Mouse (Mus musculus) lung, adult 2 months (tissue): ENCODE data around the gene Ing5.

ENCODE experiments used
- CTCF ChIP-seq: fragments of 200-500 bp; IDR thresholded peaks from 2 replicates; pipeline ENCODE4 v1.5.1; 2011; ENCODE audit warnings: mild to moderate bottlenecking, low read length, control low read depth; ENCODE audit not compliant: insufficient read depth
- POLR2A ChIP-seq: fragments of 200-500 bp; IDR thresholded peaks from 2 replicates; pipeline ENCODE4 v1.6.1; 2011; ENCODE audit warnings: low read depth, mild to moderate bottlenecking, control low read depth, low read length, borderline replicate concordance; ENCODE audit errors: extremely low read depth

DNA sequence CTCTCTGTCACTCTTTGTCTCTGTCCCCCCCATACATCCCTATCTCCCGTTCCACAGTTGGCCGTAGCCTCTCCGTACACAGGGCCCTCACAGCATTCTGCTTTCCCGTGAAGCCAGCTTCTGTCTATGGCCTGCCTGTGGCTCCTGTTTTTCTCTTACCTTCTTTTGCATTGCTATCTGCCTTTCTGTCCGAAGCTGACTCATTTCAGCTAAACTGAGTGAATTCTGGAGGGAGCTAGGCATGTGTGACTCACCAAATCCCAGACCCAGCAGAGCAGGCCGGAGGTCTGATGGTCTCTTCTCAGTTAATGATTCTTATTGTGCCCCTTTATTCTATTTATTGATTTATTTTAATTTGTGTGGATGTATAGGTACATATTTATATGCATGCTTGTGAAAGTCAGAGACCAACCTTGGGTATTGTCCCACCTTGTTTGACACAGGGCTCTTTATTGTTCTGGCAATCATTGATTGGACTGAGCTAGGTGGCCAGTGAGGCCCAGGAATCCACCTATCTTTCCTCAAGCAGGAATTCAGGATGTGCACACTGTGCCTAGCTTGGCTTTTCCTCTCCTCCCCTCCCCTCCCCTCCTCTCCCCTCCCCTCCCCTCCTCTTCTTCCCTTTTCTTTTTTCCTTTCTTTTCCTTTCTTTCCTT is 32.2 kb downstream of the Ing5 start:
- TF ChIP-seq CTCF (no peak), POLR2A (no peak)
